Mouse (Mus musculus): Measurements from ENCODE around the gene Kdr. TPM values are rescaled to one million over a fixed set of nuclear protein-coding genes. Genes with fewer than 3 reads are reported as not detected.
"Not testable (repeated sequence)": the region's sequence is repeated elsewhere in the genome, so short reads cannot be mapped to it uniquely, and the experiment has no call there.

Kdr gene
- polyA plus RNA-seq, 1 experiment from 2014 or later = 26.9 TPM

DNA sequence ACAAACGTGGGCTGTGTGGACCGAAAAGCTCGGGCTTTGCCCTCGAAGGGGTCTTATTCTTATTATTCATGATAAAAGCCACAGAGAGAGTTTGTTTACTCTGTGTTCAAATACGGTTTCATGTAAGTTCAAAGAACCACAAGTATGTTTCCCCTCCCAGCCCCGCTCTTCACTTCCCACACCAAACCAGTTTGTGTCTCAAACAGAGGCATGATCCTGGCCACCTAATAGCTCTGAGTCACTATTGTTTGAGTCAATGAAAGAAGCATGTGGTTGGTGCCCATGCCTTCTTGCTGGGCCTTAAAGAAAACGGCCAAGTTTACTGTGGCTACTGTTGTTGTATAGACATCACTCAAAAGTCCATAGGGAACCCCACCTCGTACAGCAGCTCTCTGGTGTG lies 43.0 kb downstream of the Kdr start:
- Histone ChIP-seq H3K4me1 (ENCODE audit: control insufficient read depth, insufficient read depth, low read length) (no peaks in the 10 kb centered on the region), H3K27ac (replicated peaks; ENCODE audit: low read depth, low read length) (no peak overlapping the region), H3K27me3 (ENCODE audit: control insufficient read depth, insufficient read depth, low read length) (no peaks in the 10 kb centered on the region), H3K9me3 (ENCODE audit: control insufficient read depth, low read length) (no peaks in the 10 kb centered on the region), H3K4me3 (replicated peaks; ENCODE audit: low read depth, low read length) (no peak overlapping the region), H3K9ac (replicated peaks; ENCODE audit: low read length) (no peak overlapping the region), H3K36me3 (ENCODE audit: control insufficient read depth, insufficient read depth, low read length) (no peaks in the 10 kb centered on the region), H3K4me2 (ENCODE audit: low read length) (no peak overlapping the region)
- DNase-seq (no peak), ATAC-seq (ENCODE audit: low FRiP score, low TSS enrichment) (no peak)
- 92% methylated on average over 8 of the region's 8 CpGs for WGBS

DNA sequence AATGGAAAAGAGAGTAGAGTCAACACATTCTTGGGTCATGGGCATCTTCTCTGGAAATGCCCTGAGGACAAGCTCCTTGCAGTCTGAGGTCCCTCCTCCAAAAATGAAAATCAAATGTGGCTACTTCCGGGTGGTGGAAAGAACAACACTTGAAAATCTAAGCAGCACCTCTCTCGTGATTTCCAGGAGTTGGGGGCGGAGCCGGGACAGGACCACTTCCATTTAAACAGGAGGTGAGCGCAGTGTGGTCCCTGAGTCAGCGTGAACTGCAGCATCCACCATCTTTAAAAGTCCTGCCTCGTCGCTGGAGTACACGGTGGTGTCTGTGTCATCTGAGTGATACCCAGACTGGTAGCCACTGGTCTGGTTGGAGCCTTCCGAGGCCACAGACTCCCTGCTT lies 44.1 kb downstream of the Kdr start:
- DNase-seq (no peak), ATAC-seq (ENCODE audit: low FRiP score, low TSS enrichment) (no peak)
- no peak overlapping the region for H3K9ac ChIP-seq (replicated peaks; ENCODE audit: low read length)
- no peaks in the 10 kb centered on the region for H3K9me3 ChIP-seq (ENCODE audit: control insufficient read depth, low read length)
- H3K4me2 ChIP-seq (ENCODE audit: low read length) = no peak overlapping the region
- WGBS = 90% methylated on average over 10 of the region's 10 CpGs
- no peak overlapping the region for H3K27ac ChIP-seq (replicated peaks; ENCODE audit: low read depth, low read length)
- H3K36me3 ChIP-seq (ENCODE audit: control insufficient read depth, insufficient read depth, low read length) = no peaks in the 10 kb centered on the region
- H3K27me3 ChIP-seq (ENCODE audit: control insufficient read depth, insufficient read depth, low read length) = no peaks in the 10 kb centered on the region
- H3K4me3 ChIP-seq (replicated peaks; ENCODE audit: low read depth, low read length) = no peak overlapping the region
- no peaks in the 10 kb centered on the region for H3K4me1 ChIP-seq (ENCODE audit: control insufficient read depth, insufficient read depth, low read length)

DNA sequence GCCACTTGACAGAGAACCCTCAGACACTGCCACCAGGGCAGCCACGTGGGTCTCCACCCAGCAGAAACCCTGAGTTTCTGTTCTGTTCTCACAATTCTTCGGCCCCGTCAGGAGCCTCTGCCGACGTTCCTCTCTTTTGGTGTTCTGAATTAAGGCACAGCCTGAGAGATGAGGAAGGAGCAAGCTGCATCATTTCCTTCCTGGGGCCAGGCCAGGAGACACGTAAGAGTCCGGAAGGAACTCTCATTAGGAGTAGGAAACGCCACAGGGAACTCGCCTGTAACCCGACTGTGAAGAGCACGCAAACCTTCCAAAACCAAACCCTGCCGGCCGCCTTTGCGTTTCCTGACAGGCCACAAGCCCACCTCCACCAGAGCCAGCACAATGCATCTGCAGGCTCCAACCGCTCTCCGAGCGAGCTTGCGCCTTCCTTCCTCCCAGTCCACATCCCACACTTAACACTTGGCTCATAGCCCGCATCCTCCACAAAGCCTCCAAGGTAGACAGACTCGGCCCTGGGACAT lies 44.7 kb downstream of the Kdr start:
- no peak for ATAC-seq (ENCODE audit: low FRiP score, low TSS enrichment)
- no peak overlapping the region for H3K27ac ChIP-seq (replicated peaks; ENCODE audit: low read depth, low read length)
- no peak for DNase-seq
- no peak overlapping the region for H3K4me3 ChIP-seq (replicated peaks; ENCODE audit: low read depth, low read length)
- no peaks in the 10 kb centered on the region for H3K4me1 ChIP-seq (ENCODE audit: control insufficient read depth, insufficient read depth, low read length)
- no peaks in the 10 kb centered on the region for H3K9me3 ChIP-seq (ENCODE audit: control insufficient read depth, low read length)
- H3K36me3 ChIP-seq (ENCODE audit: control insufficient read depth, insufficient read depth, low read length) = no peaks in the 10 kb centered on the region
- no peak overlapping the region for H3K9ac ChIP-seq (replicated peaks; ENCODE audit: low read length)
- no peaks in the 10 kb centered on the region for H3K27me3 ChIP-seq (ENCODE audit: control insufficient read depth, insufficient read depth, low read length)
- WGBS = 89% methylated on average over 20 of the region's 20 CpGs
- no peak overlapping the region for H3K4me2 ChIP-seq (ENCODE audit: low read length)

DNA sequence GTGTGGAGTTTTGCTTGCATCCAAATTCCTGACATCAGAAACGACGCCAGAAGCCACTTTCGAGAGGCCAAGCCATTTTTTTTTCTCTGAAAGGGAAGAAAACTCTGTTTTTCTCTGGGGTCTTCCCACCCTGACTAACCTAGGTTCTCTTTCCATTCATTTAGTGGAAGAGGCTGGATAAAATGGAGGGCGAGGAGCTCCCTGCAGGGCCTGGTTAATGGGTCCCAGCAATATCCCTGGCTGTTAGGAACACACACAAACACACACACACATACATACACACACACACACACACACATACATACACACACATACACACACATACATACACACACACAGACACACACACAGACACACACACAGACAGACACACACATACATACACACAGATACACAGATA lies 46.8 kb downstream of the Kdr start:
- WGBS = 92% methylated on average over 4 of the region's 4 CpGs
- not testable (repeated sequence) for DNase-seq; H3K4me3 ChIP-seq (replicated peaks; ENCODE audit: low read depth, low read length); H3K9me3 ChIP-seq (ENCODE audit: control insufficient read depth, low read length); H3K27ac ChIP-seq (replicated peaks; ENCODE audit: low read depth, low read length); ATAC-seq (ENCODE audit: low FRiP score, low TSS enrichment); H3K27me3 ChIP-seq (ENCODE audit: control insufficient read depth, insufficient read depth, low read length); H3K4me2 ChIP-seq (ENCODE audit: low read length); H3K36me3 ChIP-seq (ENCODE audit: control insufficient read depth, insufficient read depth, low read length); H3K9ac ChIP-seq (replicated peaks; ENCODE audit: low read length); H3K4me1 ChIP-seq (ENCODE audit: control insufficient read depth, insufficient read depth, low read length)

DNA sequence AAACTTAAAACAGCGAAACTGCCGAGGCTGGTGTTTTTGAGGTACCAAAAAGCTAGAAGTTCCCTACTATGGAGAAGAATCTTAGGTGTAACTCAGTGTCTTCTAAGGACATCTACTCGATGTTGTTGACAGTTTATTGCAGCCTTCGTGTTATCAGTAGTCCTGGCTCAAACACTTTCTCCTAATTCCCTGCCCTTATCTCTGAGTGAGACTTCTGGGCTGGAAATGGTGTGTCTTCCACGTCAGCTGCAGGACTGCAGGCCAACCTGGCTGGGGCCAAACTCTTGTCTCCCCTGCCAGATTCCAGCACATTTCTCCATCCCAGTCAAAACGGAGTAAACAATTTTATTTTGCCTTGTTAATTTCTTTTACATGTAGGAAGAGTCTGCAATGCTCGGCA lies 48.3 kb downstream of the Kdr start:
- H3K4me1 ChIP-seq (ENCODE audit: control insufficient read depth, insufficient read depth, low read length) = no peaks in the 10 kb centered on the region
- no peak for ATAC-seq (ENCODE audit: low FRiP score, low TSS enrichment)
- 87% methylated on average over 7 of the region's 7 CpGs for WGBS

DNA sequence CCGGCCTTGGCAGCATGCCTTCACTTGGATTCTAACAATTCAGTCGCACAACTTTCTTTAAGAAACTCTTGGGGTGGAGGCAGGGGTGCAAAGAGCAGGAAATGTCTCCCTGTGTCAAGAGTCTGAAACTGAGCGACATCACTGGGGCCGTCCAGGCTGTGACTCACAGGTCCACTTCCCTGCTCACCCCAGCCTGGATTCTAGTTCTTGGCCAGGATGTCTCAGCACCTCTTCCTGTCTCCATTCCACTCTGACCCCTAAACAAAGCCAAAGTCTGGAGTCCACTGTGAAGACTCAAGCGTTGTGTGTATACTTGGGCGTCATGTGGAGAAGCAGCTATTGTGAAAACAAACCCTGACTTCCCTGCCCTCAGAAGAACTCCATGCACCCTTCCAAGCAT lies 55.6 kb downstream of the Kdr start:
- WGBS = 85% methylated on average over 6 of the region's 6 CpGs
- DNase-seq (no peak), ATAC-seq (ENCODE audit: low FRiP score, low TSS enrichment) (no peak)
- no peak overlapping the region for H3K9ac ChIP-seq (replicated peaks; ENCODE audit: low read length)
- H3K4me3 ChIP-seq (replicated peaks; ENCODE audit: low read depth, low read length) = no peak overlapping the region
- no peaks in the 10 kb centered on the region for H3K36me3 ChIP-seq (ENCODE audit: control insufficient read depth, insufficient read depth, low read length)
- no peak overlapping the region for H3K27ac ChIP-seq (replicated peaks; ENCODE audit: low read depth, low read length)
- H3K27me3 ChIP-seq (ENCODE audit: control insufficient read depth, insufficient read depth, low read length) = no peaks in the 10 kb centered on the region
- no peak overlapping the region for H3K4me2 ChIP-seq (ENCODE audit: low read length)
- no peaks in the 10 kb centered on the region for H3K4me1 ChIP-seq (ENCODE audit: control insufficient read depth, insufficient read depth, low read length)
- no peaks in the 10 kb centered on the region for H3K9me3 ChIP-seq (ENCODE audit: control insufficient read depth, low read length)

More for the DNA sequence above, 48.3 kb downstream of the Kdr start:
- H3K4me3 ChIP-seq (replicated peaks; ENCODE audit: low read depth, low read length) = no peak overlapping the region
- H3K9me3 ChIP-seq (ENCODE audit: control insufficient read depth, low read length) = no peaks in the 10 kb centered on the region
- DNase-seq = no peak
- H3K27me3 ChIP-seq (ENCODE audit: control insufficient read depth, insufficient read depth, low read length) = no peaks in the 10 kb centered on the region
- H3K4me2 ChIP-seq (ENCODE audit: low read length) = no peak overlapping the region
- H3K36me3 ChIP-seq (ENCODE audit: control insufficient read depth, insufficient read depth, low read length) = no peaks in the 10 kb centered on the region
- H3K27ac ChIP-seq (replicated peaks; ENCODE audit: low read depth, low read length) = no peak overlapping the region
- H3K9ac ChIP-seq (replicated peaks; ENCODE audit: low read length) = no peak overlapping the region

DNA sequence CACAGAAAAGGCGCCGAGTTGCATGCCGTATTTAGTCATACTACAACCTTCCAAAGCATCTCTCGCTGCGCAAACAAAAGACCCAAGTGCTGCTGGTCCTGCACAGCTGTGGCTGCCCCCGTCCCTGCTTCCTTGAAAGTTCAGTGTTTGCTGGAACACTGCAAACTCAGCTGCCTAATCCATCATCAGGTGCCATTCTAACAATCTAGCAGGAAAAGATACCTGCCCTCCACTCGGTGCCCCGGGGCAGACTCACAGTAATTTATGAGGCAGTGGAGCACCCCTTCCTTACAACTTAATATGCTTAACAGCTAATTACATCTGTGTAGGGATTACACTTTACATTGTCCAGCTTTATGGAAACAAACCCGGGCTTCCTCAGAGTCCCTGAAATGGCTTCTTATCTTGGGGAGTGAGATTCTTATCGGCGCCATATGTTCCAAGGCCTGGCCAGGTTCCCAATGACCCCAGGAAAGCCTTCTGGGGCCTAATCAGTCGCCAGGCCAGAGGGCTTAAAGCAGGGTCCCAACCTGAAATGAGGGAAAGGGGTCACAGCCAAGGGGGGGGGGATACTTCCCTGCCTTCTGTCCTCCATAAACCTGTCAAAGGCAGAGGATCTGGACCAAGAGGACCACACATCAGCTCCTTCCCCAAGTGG lies 56.4 kb downstream of the Kdr start:
- ATAC-seq (ENCODE audit: low FRiP score, low TSS enrichment) (no peak), DNase-seq (no peak)
- Histone ChIP-seq H3K4me1 (ENCODE audit: control insufficient read depth, insufficient read depth, low read length) (no peaks in the 10 kb centered on the region), H3K4me2 (ENCODE audit: low read length) (no peak overlapping the region), H3K36me3 (ENCODE audit: control insufficient read depth, insufficient read depth, low read length) (no peaks in the 10 kb centered on the region), H3K27me3 (ENCODE audit: control insufficient read depth, insufficient read depth, low read length) (no peaks in the 10 kb centered on the region), H3K9ac (replicated peaks; ENCODE audit: low read length) (no peak overlapping the region), H3K9me3 (ENCODE audit: control insufficient read depth, low read length) (no peaks in the 10 kb centered on the region), H3K4me3 (replicated peaks; ENCODE audit: low read depth, low read length) (no peak overlapping the region), H3K27ac (replicated peaks; ENCODE audit: low read depth, low read length) (no peak overlapping the region)
- 84% methylated on average over 12 of the region's 12 CpGs for WGBS

DNA sequence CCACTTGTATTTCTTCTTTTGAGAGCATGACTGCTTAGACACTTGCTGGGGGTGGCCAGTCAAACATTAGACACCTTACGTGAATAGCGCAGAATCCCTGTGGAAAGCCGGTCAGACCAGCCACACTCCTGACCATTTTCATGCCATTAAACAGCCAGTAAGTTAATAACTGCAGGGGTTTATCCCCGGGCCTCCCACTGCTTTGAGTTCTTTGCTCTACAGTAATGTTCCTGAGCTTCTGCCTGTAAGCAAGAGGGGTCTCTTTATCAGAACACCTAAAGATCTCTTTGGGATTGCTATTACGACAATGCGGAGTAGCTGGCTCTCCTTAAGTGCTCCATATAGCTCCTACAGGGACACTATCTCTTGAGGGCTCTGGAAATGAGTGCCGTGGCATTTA lies 58.7 kb downstream of the Kdr start:
- no peak for DNase-seq
- H3K36me3 ChIP-seq (ENCODE audit: control insufficient read depth, insufficient read depth, low read length) = no peaks in the 10 kb centered on the region
- ATAC-seq (ENCODE audit: low FRiP score, low TSS enrichment) = no peak

DNA sequence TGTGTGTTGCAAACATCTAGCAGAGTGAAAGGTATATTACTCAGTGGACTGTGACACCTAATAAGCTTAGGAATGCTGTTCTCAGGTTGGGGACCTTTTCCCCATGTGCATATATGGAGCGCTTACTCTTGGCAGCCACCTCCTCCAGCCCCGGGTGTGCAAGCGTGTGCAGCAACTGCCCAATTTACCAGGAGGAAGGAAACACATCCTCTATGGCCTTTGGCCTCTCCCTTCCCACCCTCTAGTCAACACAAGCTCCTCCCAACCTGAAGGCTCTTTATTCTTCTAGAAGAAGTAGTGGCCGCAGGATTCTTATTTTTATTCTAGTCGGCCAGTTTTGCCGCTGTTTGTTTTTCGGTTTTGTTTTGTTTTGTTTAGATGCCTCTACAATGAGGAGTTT lies 60.1 kb downstream of the Kdr start:
- no peak overlapping the region for H3K4me3 ChIP-seq (replicated peaks; ENCODE audit: low read depth, low read length)
- H3K4me2 ChIP-seq (ENCODE audit: low read length) = no peak overlapping the region
- no peaks in the 10 kb centered on the region for H3K27me3 ChIP-seq (ENCODE audit: control insufficient read depth, insufficient read depth, low read length)
- H3K9ac ChIP-seq (replicated peaks; ENCODE audit: low read length) = no peak overlapping the region
- no peaks in the 10 kb centered on the region for H3K36me3 ChIP-seq (ENCODE audit: control insufficient read depth, insufficient read depth, low read length)
- no peaks in the 10 kb centered on the region for H3K4me1 ChIP-seq (ENCODE audit: control insufficient read depth, insufficient read depth, low read length)
- H3K27ac ChIP-seq (replicated peaks; ENCODE audit: low read depth, low read length) = no peak overlapping the region
- ATAC-seq (ENCODE audit: low FRiP score, low TSS enrichment) (no peak), DNase-seq (no peak)
- WGBS = 92% methylated on average over 7 of the region's 7 CpGs
- no peaks in the 10 kb centered on the region for H3K9me3 ChIP-seq (ENCODE audit: control insufficient read depth, low read length)

More for the DNA sequence above, 58.7 kb downstream of the Kdr start:
- Histone ChIP-seq H3K27me3 (ENCODE audit: control insufficient read depth, insufficient read depth, low read length) (no peaks in the 10 kb centered on the region), H3K4me3 (replicated peaks; ENCODE audit: low read depth, low read length) (no peak overlapping the region), H3K9ac (replicated peaks; ENCODE audit: low read length) (no peak overlapping the region), H3K4me2 (ENCODE audit: low read length) (no peak overlapping the region), H3K27ac (replicated peaks; ENCODE audit: low read depth, low read length) (no peak overlapping the region), H3K4me1 (ENCODE audit: control insufficient read depth, insufficient read depth, low read length) (no peaks in the 10 kb centered on the region), H3K9me3 (ENCODE audit: control insufficient read depth, low read length) (no peaks in the 10 kb centered on the region)
- 89% methylated on average over 7 of the region's 7 CpGs for WGBS
